Comparison of ENCODE assay signal across 14 mouse cellular contexts in the genomic region with DNA sequence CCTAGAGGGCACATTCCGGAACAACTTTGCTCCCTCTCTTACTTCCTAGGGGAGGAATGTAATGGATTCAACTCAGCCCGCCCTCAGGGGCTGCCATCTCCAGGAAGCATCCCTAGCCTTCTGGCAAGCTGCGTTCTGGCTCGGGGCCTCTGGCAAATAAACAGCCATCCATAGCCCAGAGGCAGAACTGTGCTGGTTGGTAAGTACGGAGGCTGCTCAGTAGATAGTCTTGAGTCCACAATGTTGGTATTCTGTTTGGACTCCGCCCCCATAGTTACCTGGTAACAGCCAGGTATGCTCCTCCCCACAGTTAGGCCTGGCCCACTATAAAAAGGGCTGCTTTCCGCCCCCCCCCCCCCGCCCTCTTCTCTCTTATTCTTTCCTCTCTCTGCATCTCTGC. TPM values are rescaled to one million over a fixed set of nuclear protein-coding genes. Genes with fewer than 3 reads are reported as not detected.
A peak's percentile ranks its signal among the peaks of the same experiment; 100 is the strongest.
DNase-seq lines count a peak whose midpoint lies in the region; ATAC-seq lines count a peak whose summit lies in the region.
"Had no signal": no experiment of that assay in that cellular context is flagged by ENCODE, and none has a peak within 500 bp of the region (broad histone marks: within the 10 kb centered on the region; RNA-seq: fewer than 3 reads in every experiment).

No protein-coding gene starts in this region.

- H3K4me1 ChIP-seq in intestine, embryonic 14.5 days (replicated peaks; ENCODE audit: control insufficient read depth, insufficient read depth, low read length): peaks cover 11% of the 10 kb centered on the region

- H3K27me3 ChIP-seq in intestine, embryonic 14.5 days (replicated peaks; ENCODE audit: control insufficient read depth, insufficient read depth, low read length): no peaks in the 10 kb centered on the region

- peak; percentile 20 for DNase-seq in cerebellum, adult 11 months
- DNase-seq in cerebellum, postnatal 4 days (ENCODE audit: low spot score in 2 of 2): no peak
- peak; percentile 40 to 64 for DNase-seq in kidney, postnatal 25 days
- DNase-seq in kidney, adult 18-20 months: no peak
- no peak for DNase-seq in intestine, embryonic 14.5 days (ENCODE audit: low spot score)
- DNase-seq in lung, postnatal 36 days: peak; percentile 80
- no peak for DNase-seq in retina, postnatal 1 day
- no peak for DNase-seq in left cerebral cortex, adult 11 months (ENCODE audit: low spot score)
- DNase-seq: adrenal gland, adult 2 months; right cerebral cortex, postnatal 25 days; thymus, adult 2 months had no signal

- H3K36me3 ChIP-seq in intestine, embryonic 14.5 days (ENCODE audit: control insufficient read depth, insufficient read depth, low read length): peaks cover 16% of the 10 kb centered on the region

- H3K9me3 ChIP-seq in intestine, embryonic 14.5 days (ENCODE audit: control insufficient read depth, low read length): no peaks in the 10 kb centered on the region

- H3K9ac ChIP-seq in intestine, embryonic 14.5 days (ENCODE audit: low read length): no peak overlapping the region

- H3K4me2 ChIP-seq in intestine, embryonic 14.5 days (ENCODE audit: low read length): peak overlapping the region; percentile 20

- WGBS in intestine, embryonic 14.5 days: 41% methylated on average over 6 of the region's 8 CpGs

- ATAC-seq in intestine, embryonic 14.5 days (replicated peaks; ENCODE audit: low FRiP score, low TSS enrichment, low read depth): 0 out of 2 replicates have a peak, but pooled peaks have one; percentile 12

- no peak overlapping the region for H3K4me3 ChIP-seq in intestine, embryonic 14.5 days (ENCODE audit: low read depth, low read length)

- no peak overlapping the region for H3K27ac ChIP-seq in intestine, embryonic 14.5 days (ENCODE audit: low read depth)

RNA-seq across cellular contexts. Expression of a gene that starts 1.7 kb away (rescaled TPM):
- polyA plus RNA-seq in intestine, embryonic 14.5 days (2014; fragmentation: Nextera tagmentation; extraction: Ambion mirVana): 249 and 260 TPM in 2 replicates

RNA-seq across cellular contexts. Expression of a gene that starts 12.8 kb away (rescaled TPM):
- polyA plus RNA-seq in intestine, embryonic 14.5 days (2014; fragmentation: Nextera tagmentation; extraction: Ambion mirVana): 0.22 and 0.28 TPM in 2 replicates
- polyA plus RNA-seq: heart, postnatal 0 days had no signal

RNA-seq across cellular contexts. Expression of a gene that starts 31.3 kb away (rescaled TPM):
- polyA plus RNA-seq in intestine, embryonic 14.5 days (2014; fragmentation: Nextera tagmentation; extraction: Ambion mirVana): 89.2 and 100 TPM in 2 replicates

RNA-seq across cellular contexts. Expression of a gene that starts 37.3 kb away (rescaled TPM):
- 137 and 153 TPM in 2 replicates for polyA plus RNA-seq in intestine, embryonic 14.5 days (2014; fragmentation: Nextera tagmentation; extraction: Ambion mirVana)

RNA-seq across cellular contexts. Expression of a gene that starts 53.6 kb away (rescaled TPM):
- polyA plus RNA-seq in intestine, embryonic 14.5 days (2014; fragmentation: Nextera tagmentation; extraction: Ambion mirVana): not detected in 2 replicates
- polyA plus RNA-seq: liver, adult 2 months; neural tube, embryonic 11.5 days had no signal

Comparison
In these comparisons a context has a peak if more than half of its experiments do, and no peak if none do; other contexts are left out.
1. DNase-seq: peak in cerebellum, adult 11 months (single experiment), kidney, postnatal 25 days (2 of 2) and lung, postnatal 36 days (single experiment); none in cerebellum, postnatal 4 days (0 of 2), kidney, adult 18-20 months (single experiment), intestine, embryonic 14.5 days (single experiment), retina, postnatal 1 day (single experiment) and left cerebral cortex, adult 11 months (single experiment).